Mouse (Mus musculus): ENCODE data around the gene Ptpn12.

The Ptpn12 gene

DNA sequence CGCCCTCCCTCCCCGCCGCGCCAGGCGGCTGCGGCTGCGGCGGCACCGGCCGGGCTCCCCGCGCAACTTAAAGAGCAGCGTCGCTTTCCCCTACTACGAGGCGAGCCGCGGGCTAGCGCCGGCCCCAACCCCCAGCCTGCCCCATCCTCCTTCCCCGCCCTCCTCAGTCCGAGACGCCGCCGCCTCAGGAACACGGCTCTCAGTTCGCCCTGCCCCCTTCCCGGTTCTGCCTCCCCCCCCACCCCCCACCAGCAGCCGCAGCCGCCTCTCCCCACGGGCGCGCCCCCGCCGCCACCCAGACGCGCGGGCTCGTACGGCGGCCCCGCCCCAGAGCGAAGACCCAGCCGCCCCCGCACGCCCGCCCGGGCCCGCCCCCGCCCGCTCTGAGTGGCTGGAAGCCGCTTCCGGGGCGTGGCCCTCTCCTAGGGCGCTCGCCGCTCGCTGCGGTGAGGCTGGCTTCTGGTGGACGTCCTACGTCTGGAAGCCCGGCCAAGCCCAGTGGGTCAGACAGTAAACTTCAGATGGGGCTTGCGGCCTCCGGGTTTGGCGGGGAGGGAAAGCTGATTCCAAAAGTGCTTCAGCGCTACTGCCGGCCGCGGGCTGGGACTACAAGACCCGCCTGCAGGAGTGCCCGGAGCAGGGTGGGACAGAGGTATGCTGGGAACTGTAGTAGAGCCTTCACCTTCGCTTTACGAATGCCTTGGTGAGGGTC lies at the start of gene Ptpn12:
TSS of gene Ptpn12 (minus strand) at position 92 of the 712 bp plus-strand sequence.
- peak; percentile 92 to 93 for DNase-seq (ENCODE audit: low spot score in 2 of 2)

- DNase-seq (ENCODE audit: low spot score in 2 of 2): peak in 1 of 2 experiments; percentile 13
These were observed 35.5 kb upstream of the Ptpn12 start for GRCm38 (mm10) chr5:21091179-21091578.

GRCm38 (mm10) chr5:21057217-21057616 lies 1.5 kb upstream of the Ptpn12 start:
- no peak for DNase-seq (ENCODE audit: low spot score in 2 of 2)

DNA sequence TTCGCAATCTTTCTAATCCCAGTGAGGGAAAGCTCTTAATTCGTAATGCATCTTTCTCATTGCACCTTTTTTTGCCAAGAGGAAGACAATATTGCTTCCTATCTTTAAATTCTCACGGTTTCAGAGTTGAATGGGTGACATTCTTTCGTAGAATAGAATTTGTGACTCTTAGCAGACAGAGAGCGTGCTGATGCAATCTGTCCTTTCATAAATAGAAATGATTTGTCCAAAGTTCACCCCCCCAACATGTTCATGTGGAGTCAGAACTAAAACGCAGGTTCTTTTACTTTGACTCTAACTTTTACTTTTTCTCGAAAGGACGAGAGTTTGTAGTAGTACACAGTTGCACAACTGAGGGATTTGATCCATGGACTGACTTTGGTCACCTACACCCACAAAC lies 884 bp upstream of the Ptpn12 start:
- DNase-seq (ENCODE audit: low spot score in 2 of 2): no peak

DNA sequence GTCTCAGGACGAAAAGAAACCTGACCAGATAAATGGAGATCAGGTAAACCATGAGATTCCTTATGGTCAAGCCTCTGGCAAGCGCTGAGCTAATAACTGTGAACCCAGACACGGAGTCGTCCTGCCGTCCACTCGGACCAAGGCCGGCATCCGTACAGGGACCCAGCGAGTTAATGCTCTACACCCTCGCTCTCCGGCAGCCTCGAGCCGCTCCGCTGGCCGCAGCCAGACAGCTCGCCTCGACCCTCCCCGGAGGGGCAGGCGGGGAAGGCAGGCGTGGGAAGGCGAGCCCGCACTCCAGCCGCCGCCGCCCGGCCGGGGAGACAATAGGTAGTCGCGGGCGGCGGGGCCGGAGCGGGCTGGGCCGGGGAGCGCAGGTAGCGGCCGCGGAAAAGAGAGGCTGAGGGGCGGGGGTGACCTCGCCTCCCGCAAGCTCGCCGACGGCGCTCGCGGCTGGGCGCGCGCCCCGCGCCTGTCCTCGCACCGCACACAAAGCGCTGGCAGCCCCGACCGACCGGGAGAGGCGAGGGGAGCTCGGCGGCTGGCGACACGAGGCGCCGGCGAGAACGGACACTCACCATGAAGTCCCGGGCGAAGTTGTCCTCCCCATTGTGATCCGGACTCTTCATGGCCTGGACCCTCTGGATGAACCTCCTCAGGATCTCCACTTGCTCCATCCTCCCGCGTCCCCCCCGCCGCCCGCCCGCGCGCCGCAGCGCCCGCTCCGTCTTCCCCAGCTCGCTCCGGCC lies 466 bp downstream of the Ptpn12 start:
- peak; percentile 28 to 37 for DNase-seq (ENCODE audit: low spot score in 2 of 2)

DNA sequence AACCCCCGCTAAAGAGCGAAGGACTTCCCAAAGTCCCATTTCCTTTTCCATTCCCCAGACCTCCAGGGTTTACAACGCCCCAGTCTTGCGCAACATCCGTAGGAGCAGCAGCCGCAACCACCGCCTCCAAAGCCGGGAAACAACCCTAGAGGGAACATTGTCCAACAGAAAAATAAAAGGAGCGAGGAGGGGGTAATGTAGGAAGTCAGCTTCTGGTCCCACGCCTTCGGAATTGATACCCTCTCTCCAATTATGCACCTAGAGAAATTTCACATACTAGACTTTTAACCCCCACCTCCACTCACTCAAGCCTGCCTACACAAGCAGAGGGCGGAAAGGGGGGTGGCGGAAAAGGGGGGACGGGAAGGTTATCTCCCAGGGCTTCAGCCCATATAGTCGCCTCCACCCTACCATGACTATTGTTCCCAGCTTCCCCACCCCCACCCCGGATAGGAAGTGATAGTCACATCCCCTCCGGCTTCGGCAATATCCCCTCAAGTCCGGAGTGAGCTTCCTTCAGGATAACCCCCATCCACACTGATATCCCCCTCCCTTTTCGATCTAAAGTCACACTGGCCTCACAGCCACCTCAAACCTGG lies 1.1 kb downstream of the Ptpn12 start:
- DNase-seq (ENCODE audit: low spot score in 2 of 2): no peak

- no peak for DNase-seq (ENCODE audit: low spot score in 2 of 2)
These were observed 2.0 kb downstream of the Ptpn12 start for GRCm38 (mm10) chr5:21053571-21054307.

DNA sequence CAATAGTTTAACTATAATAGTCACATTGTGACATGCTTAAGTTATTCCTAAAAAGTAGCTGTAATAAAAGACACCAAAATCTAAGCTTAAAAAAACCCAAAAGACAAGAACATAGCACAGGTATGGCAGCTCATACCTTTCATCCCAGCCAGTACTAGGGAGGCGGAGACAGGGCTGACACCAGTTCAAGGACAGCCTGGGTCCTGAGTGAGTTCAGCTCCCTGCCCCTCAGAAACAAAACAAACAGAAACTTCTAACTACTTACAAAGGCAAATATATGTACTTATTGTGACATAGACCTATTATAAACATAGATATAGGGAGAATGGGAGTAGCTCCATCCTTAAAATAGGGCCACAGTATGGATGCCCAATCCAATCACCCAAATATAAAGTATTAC lies 3.2 kb downstream of the Ptpn12 start:
- DNase-seq (ENCODE audit: low spot score in 2 of 2): no peak

DNA sequence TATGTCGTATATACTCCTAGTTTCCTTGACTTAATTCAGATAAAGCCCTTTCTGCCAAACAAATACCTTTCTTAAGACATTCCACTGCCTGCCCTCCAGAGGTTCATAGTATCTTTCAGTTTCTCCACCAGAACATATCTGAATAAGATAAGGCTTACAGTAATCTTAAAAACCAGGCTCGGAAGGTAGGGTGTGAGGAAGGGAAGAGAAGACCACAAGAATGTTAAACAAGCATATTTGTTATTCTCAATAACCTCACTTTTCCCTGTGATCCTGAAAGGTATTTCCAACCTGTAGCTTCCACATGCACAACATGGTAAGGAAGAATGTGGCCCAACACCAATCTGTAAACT lies 5.0 kb downstream of the Ptpn12 start:
- no peak for DNase-seq (ENCODE audit: low spot score in 2 of 2)

DNA sequence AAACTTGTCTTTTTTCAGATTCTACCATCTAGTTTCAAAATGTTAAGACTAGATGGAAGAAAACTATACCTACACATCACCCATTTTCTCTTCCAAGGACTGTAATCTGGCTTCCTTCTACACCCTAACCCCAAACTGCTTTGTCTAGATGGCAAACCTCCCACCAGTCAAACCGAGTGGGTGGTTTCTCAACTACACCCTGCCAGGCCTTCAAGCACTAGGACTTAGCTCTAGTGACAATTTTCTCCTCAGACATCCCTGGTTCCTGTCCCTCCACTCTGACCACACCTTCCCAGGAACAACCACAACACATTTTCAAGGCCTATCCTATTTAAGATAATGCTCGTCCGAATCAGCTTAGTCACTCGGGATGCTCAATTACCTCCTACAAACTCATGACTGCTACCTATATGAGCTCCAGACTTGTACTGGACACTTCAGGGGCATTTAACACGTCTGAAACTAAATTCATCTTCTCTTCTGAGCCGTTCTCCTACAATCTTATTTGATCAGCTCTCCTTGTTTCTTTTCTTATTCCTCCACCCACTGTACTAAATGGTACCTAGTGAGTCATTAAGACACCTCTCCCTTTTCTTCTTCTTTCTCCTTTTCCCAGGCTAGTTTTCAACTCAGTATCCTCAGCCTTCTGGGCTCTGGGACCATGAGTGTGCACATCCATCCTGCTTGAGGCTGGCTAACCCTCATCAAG lies 5.5 kb downstream of the Ptpn12 start:
- no peak for DNase-seq (ENCODE audit: low spot score in 2 of 2)

GRCm38 (mm10) chr5:21049006-21049405 lies 6.7 kb downstream of the Ptpn12 start:
- no peak for DNase-seq (ENCODE audit: low spot score in 2 of 2)

- DNase-seq (ENCODE audit: low spot score in 2 of 2): no peak
These were observed 8.6 kb downstream of the Ptpn12 start for GRCm38 (mm10) chr5:21047114-21047513.

- DNase-seq (ENCODE audit: low spot score in 2 of 2): no peak
These were observed 9.3 kb downstream of the Ptpn12 start for GRCm38 (mm10) chr5:21046150-21047048.

- no peak for DNase-seq (ENCODE audit: low spot score in 2 of 2)
These were observed 10.2 kb downstream of the Ptpn12 start for GRCm38 (mm10) chr5:21045462-21045861.

DNA sequence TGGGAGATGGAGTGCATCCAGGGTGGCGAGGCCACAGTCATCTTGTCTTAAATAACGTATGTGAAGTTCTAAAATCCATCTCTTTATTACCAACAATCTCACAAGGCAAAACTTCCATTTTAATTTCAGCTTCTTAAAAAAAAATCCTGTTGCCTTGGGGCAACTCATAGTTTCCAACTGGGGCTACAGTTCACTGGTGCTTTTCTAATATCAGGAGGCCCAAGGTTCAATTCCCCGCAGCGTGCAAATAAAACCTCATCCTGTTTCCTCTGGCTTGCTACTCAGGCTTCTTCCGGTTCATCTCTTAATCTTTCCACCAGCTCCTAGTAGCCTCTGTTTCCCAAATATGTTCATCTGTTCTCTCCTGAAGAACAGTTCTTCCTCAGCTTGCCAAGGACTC lies 17.6 kb downstream of the Ptpn12 start:
- DNase-seq (ENCODE audit: low spot score in 2 of 2): no peak

GRCm38 (mm10) chr5:21035689-21036480 lies 19.8 kb downstream of the Ptpn12 start:
- DNase-seq (ENCODE audit: low spot score in 2 of 2): no peak

GRCm38 (mm10) chr5:21034388-21034966 lies 21.2 kb downstream of the Ptpn12 start:
- no peak for DNase-seq (ENCODE audit: low spot score in 2 of 2)

- DNase-seq (ENCODE audit: low spot score in 2 of 2): no peak
These were observed 22.2 kb downstream of the Ptpn12 start for GRCm38 (mm10) chr5:21033382-21034056.

DNA sequence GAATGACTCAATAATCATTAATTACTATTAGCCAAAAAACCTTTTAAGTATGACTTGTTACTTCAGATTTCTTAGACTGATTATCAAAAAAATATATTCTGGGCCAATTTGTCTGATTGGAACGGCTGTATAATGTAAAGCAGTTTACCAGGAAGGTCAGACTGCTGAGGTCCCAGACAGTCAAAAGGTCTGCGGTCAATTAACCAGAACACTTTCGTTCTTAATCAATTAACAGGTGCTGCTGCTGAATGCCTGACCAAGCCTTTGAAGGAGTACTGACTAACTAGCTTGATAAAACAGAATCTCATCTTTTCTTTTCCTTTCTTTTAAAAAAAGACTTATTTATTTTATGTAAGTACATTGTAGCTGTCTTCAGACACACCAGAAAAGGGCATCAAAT lies 23.1 kb downstream of the Ptpn12 start:
- no peak for DNase-seq (ENCODE audit: low spot score in 2 of 2)

All from natural killer cell, adult 2 months (primary cell).